Mouse (Mus musculus): ENCODE measurements around the gene Gnb4.

DNA sequence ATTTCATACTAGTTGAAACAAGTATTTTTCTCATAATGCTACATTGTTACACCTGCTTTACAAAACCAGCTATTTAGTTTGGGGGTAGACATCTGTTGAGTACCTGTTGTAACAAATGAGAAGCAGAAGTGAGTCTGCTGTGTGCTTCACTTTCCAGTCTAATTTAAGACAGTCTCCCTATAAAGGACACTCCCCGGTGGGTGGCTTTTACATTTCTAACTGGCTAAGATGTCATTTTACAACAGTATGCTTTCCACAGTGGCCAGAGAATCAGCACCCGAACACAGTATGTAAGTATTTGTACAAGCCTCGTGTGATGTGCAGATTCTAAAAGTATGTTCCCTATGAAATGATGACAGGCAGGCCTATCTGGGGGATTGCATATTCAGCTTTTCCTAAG is 35.6 kb downstream of the Gnb4 start:
- no peak for TF ChIP-seq CTCF (IDR thresholded peaks at IDR 0.05; ENCODE audit: control insufficient read depth, insufficient read depth, insufficient replicate concordance, low read depth, low read length)
- no peak for TF ChIP-seq POLR2A (IDR thresholded peaks at IDR 0.05; ENCODE audit: control insufficient read depth, low read depth, low read length)

Measured in testis, adult 2 months (tissue).